Mouse (Mus musculus) ovary, postnatal 14 days (tissue): ENCODE results near the gene Cbln1.

ENCODE experiments used
- DNase-seq: peaks from one replicate; pipeline ENCODE4 v3.0.0; 2022; ENCODE audit warnings: low spot score

Cbln1 gene

GRCm38 (mm10) chr8:87469931-87470833 lies 2.2 kb downstream of the Cbln1 start:
- DNase-seq: no peak

GRCm38 (mm10) chr8:87468958-87469815 lies 3.2 kb downstream of the Cbln1 start:
- no peak for DNase-seq

DNA sequence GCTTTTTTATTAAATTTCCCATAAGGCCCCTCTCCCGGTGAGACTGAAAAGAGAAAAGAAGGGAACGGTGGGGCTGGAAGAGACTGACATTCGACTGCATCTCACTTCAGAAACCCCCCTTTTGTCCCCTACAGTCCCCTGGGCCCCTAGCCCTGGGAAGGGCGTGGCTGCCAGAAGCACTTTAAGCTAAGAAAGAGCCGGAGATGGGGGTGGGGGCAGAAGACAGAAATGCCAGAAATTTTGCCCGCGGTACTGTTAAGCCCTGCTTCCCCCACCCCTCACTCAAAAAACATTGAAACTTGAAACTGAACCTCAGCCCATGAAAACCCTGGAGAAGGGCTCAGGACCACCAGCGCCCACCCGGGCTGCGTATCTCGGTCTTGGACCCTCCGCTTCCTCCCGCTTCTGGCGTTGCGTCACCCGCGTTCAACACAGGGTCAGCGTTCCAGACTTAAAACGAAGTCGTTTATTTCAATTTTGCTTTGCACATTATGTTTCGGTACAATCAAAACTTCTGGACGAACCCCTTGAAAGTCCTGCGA lies 3.9 kb downstream of the Cbln1 start:
- no peak for DNase-seq

DNA sequence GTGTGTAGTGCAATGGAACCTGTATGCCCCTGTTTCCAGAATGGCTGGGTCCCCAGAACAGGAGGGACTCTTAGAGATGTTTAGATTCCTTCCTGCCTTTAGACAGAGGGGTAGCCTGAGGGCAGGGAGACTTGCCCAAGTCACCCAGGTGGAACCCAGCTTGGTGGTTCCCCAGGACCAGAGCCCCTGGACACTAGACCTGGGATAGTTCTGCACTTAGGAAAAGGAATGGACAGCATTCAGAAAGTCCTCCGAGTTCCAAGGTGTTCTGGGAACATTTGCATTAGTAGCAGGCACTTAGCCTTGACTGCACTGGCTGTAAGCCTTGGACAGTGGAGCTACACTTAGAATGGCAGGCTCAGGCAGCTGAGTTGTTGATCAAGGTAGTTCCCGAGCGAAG lies 4.5 kb downstream of the Cbln1 start:
- no peak for DNase-seq

DNA sequence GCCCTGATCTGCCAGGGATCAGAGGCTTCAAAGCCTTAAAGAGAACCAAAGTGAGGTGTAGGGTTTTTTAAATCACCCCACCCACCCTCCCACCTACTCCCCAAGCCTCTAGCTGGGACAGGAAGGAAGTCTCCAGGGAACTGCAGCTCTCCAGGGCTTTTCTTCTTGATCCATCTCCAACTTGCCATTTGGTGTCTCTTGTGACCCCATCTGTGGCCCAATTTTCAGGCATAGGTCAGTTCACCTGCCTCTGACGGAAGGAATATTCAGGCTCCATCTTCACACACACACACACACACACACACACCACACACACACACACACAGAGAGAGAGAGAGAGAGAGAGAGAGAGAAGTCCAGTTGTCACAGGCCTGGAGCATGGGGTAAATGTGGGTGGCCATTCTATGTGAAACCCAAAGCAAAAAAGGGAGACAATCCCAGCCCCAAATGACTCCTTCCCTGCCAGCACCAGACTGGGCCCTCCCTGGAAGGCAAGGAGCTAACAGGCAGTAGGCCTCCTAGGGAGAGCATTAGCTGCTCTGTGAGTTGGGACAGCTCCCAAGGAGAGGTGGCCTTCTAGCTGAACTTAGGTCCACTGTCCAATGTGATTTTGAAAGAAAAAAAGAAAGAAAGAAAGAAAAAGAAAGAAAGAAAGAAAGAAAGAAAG lies 5.3 kb downstream of the Cbln1 start:
- DNase-seq: no peak

- no peak for DNase-seq
These were observed 6.1 kb downstream of the Cbln1 start for GRCm38 (mm10) chr8:87466335-87466734.

DNA sequence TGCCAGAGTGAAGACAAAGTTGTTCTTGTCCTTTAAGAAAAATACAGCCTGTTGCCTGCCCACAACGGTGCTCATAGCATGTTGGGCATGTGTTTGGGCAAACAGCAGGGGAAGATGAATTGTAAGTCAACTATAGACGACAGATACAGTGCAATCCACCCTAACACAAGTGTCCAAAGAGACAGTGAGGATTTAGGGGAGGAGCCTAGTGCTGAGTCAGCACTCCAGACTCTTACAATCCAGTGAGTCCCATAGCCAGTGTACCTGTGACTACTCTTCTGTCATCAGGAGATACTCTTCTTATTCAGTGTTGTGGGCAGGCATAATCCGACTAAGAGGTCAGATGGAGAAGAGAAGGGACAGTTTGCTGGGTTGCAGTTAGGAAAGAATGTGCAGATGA lies 8.0 kb downstream of the Cbln1 start:
- no peak for DNase-seq

GRCm38 (mm10) chr8:87461801-87462200 lies 10.6 kb downstream of the Cbln1 start:
- no peak for DNase-seq

- no peak for DNase-seq
These were observed 15.5 kb downstream of the Cbln1 start for GRCm38 (mm10) chr8:87456949-87457348.

DNA sequence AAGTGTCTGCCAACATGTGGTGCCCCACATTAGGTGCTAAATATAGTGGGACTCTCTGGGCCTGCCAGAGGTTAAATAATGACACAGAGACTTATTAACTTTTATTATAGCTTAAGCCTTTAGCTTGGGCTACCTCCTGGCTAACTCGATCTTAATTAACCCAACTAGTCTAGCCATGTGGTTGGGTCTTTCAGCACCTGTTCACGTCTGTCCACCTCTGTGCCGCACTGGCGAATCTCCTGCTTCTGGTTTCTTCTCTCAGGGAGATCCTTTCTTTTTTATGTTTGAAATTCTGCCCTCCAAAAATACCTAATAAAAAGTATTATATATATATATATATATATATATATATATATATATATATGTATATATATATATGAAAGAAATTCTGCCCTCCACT lies 19.6 kb downstream of the Cbln1 start:
- DNase-seq: no peak

DNA sequence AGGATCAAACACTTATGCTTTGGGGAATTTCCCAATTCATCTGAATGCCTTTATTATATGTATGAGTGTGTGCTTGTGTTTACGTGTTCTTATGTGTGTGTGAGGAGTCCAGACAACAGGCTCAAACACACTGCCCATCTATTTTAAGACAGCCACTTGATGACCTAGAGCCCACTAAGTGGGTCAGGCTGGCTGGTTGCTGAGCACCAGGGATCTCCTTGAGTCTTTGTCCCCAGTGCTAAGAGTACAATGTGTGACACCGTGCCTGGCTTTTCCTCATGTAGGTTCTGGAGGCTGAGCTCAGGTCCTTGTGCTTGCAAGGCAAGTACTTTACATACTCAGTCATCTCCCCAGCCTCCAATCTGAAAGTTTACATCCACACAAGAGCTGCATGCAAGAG lies 20.7 kb downstream of the Cbln1 start:
- no peak for DNase-seq

GRCm38 (mm10) chr8:87434592-87434991 lies 37.8 kb downstream of the Cbln1 start:
- DNase-seq: no peak

GRCm38 (mm10) chr8:87427188-87427587 lies 45.2 kb downstream of the Cbln1 start:
- DNase-seq: no peak

DNA sequence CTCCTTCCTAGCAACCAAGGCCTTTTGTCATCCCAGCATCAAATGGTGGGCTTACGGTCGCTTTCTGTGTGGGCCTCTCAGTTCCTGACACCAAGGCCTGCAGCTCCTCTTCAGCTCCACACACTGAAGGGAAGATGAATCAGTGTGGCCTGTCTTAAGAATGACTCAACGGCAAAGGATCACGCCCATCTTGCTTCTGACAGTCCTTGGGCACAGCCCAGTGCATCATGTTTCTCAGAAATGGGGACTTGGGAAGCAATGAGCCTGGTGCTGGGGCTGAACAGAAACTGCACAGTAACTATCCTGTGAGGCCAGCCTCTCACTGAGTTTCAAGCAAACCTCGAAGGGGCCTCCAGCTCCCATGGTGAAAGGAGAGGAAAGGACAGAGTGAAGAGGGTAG lies 47.7 kb downstream of the Cbln1 start:
- no peak for DNase-seq

- no peak for DNase-seq
These were observed 50.7 kb downstream of the Cbln1 start for GRCm38 (mm10) chr8:87421697-87422096.
